ENCODE assay signal across 7 mouse cellular contexts in genomic region chr14:25479841-25480252, GRCm38 (mm10). TPM values are rescaled to one million over a fixed set of nuclear protein-coding genes. Genes with fewer than 3 reads are reported as not detected.
DNase-seq lines count a peak whose midpoint lies in the region; ATAC-seq and TF ChIP-seq lines count a peak whose summit lies in the region.

No protein-coding gene starts in this region.

- H3K27ac ChIP-seq in heart, embryonic 12.5 days (ENCODE audit: poor library complexity, severe bottlenecking), result peak overlapping the region; percentile 89
- H3K27ac ChIP-seq in liver, embryonic 14.5 days, result peak overlapping the region; percentile 77
- H3K27ac ChIP-seq in stomach, postnatal 0 days (replicated peaks), result peak overlapping the region; percentile 89

- no peak overlapping the region for H3K4me3 ChIP-seq in heart, embryonic 12.5 days
- peak overlapping the region in 1 of 2 experiments; percentile 1; a peak in 1 of 4 replicates for H3K4me3 ChIP-seq in liver, embryonic 14.5 days (ENCODE audit: insufficient read depth in 1 of 2, low read depth in 2 of 2, low read length in 2 of 2)
- no peak overlapping the region for H3K4me3 ChIP-seq in stomach, postnatal 0 days (ENCODE audit: low read depth, low read length)

- peak overlapping the region; percentile 15 for H3K9ac ChIP-seq in heart, embryonic 12.5 days
- H3K9ac ChIP-seq in liver, embryonic 14.5 days (replicated peaks), result no peak overlapping the region; the same call in 1 of the 2 replicates
- H3K9ac ChIP-seq in stomach, postnatal 0 days (ENCODE audit: low read length), result 0 out of 2 replicates have a peak overlapping the region, but pooled peaks have one; percentile 13

- H3K4me2 ChIP-seq in heart, embryonic 12.5 days, result no peak overlapping the region
- peak overlapping the region; percentile 77 for H3K4me2 ChIP-seq in liver, embryonic 14.5 days (ENCODE audit: low read depth)
- H3K4me2 ChIP-seq in stomach, postnatal 0 days (replicated peaks; ENCODE audit: low read depth), result 0 out of 2 replicates have a peak overlapping the region, but pooled peaks have one; percentile 14

- no peaks in the 10 kb centered on the region for H3K27me3 ChIP-seq in heart, embryonic 12.5 days (replicated peaks)
- H3K27me3 ChIP-seq in liver, embryonic 14.5 days (ENCODE audit: control insufficient read depth, insufficient read depth, low read length), result no peaks in the 10 kb centered on the region
- H3K27me3 ChIP-seq in stomach, postnatal 0 days (ENCODE audit: control insufficient read depth, insufficient read depth, low read length), result no peaks in the 10 kb centered on the region

- DNase-seq in urinary bladder, postnatal 14 days (ENCODE audit: low spot score), result peak; percentile 44
- DNase-seq in urinary bladder, adult 18-20 months (ENCODE audit: low spot score in 2 of 2), result no peak
- DNase-seq in liver, embryonic 14.5 days (ENCODE audit: low read depth in 3 of 3, low spot score in 3 of 3), result peak; percentile 43 to 67 (median 52)
- no peak for DNase-seq in stomach, postnatal 0 days (ENCODE audit: low spot score)
- DNase-seq in layer of hippocampus, postnatal 10 days (ENCODE audit: low spot score in 2 of 2), result no peak
- DNase-seq in gastrocnemius, postnatal 10 days, result no peak

- peak; percentile 38; the same call in 1 of the 2 replicates for ATAC-seq in heart, embryonic 12.5 days (ENCODE audit: insufficient number of reproducible peaks, low FRiP score)
- peak; percentile 84 for ATAC-seq in liver, embryonic 14.5 days (ENCODE audit: insufficient read depth)
- 0 out of 2 replicates have a peak, but pooled peaks have one; percentile 6 for ATAC-seq in stomach, postnatal 0 days (ENCODE audit: low FRiP score, low TSS enrichment)

- no peak for TF ChIP-seq EP300 in liver, embryonic 14.5 days (IDR thresholded peaks at IDR 0.05; ENCODE audit: low read depth)
- TF ChIP-seq EP300 in stomach, postnatal 0 days (optimal IDR thresholded peaks at IDR 0.05), result no peak

- no peak for TF ChIP-seq CTCF in liver, embryonic 14.5 days (IDR thresholded peaks at IDR 0.05; ENCODE audit: low read depth)
- no peak for TF ChIP-seq CTCF in stomach, postnatal 0 days (IDR thresholded peaks at IDR 0.05; ENCODE audit: low read depth)

- 0 out of 2 replicates have a peak, but pooled peaks cover 4% of the 10 kb centered on the region for H3K36me3 ChIP-seq in heart, embryonic 12.5 days
- no peaks in the 10 kb centered on the region for H3K36me3 ChIP-seq in liver, embryonic 14.5 days (replicated peaks; ENCODE audit: control insufficient read depth, insufficient read depth, low read depth)
- peaks cover 2% of the 10 kb centered on the region; the same call in 1 of the 2 replicates for H3K36me3 ChIP-seq in stomach, postnatal 0 days (ENCODE audit: control insufficient read depth, insufficient read depth, low read length)

- H3K4me1 ChIP-seq in heart, embryonic 12.5 days (replicated peaks), result peaks cover 98% of the 10 kb centered on the region
- peaks cover 28 to 54% of the 10 kb centered on the region in 2 experiments for H3K4me1 ChIP-seq in liver, embryonic 14.5 days (replicated peaks; ENCODE audit: control insufficient read depth in 2 of 2, insufficient read depth in 2 of 2, low read length in 1 of 2)
- peaks cover 23% of the 10 kb centered on the region for H3K4me1 ChIP-seq in stomach, postnatal 0 days (replicated peaks; ENCODE audit: control insufficient read depth, insufficient read depth)

- no peaks in the 10 kb centered on the region for H3K9me3 ChIP-seq in heart, embryonic 12.5 days (replicated peaks)
- no peaks in the 10 kb centered on the region for H3K9me3 ChIP-seq in liver, embryonic 14.5 days (ENCODE audit: control insufficient read depth, low read length)
- no peaks in the 10 kb centered on the region for H3K9me3 ChIP-seq in stomach, postnatal 0 days (ENCODE audit: control insufficient read depth, low read length)

- WGBS in heart, embryonic 12.5 days, result 40% methylated on average over 3 of the region's 3 CpGs
- 2% methylated on average over 3 of the region's 3 CpGs for WGBS in liver, embryonic 14.5 days (ENCODE audit: insufficient replicate concordance)
- 50% methylated on average over 3 of the region's 3 CpGs for WGBS in stomach, postnatal 0 days

RNA-seq across cellular contexts. Expression of gene Zmiz1, which starts 20.9 kb away (rescaled TPM):
- polyA plus RNA-seq in heart, embryonic 12.5 days (2016; fragmentation: Nextera tagmentation; extraction: Ambion mirVana), result 34.2 and 41.4 TPM in 2 replicates
- polyA plus RNA-seq in liver, embryonic 14.5 days (2012; rRNA removed), result 3.4 and 3.6 TPM in 2 replicates
- polyA plus RNA-seq in liver, embryonic 14.5 days (2014; fragmentation: Nextera tagmentation; extraction: Ambion mirVana), result 4.0 and 4.6 TPM in 2 replicates
- polyA plus RNA-seq in stomach, postnatal 0 days (2015; fragmentation: Nextera tagmentation; extraction: Ambion mirVana), result 13.0 and 13.8 TPM in 2 replicates
- total RNA-seq in layer of hippocampus, postnatal 10 days (2021), result 100 to 1,000 TPM; 115 to 128 TPM
- total RNA-seq in gastrocnemius, postnatal 10 days (2021), result 10 to 100 TPM; 31.6 to 43.8 TPM

Comparison
In these comparisons a context has a peak if more than half of its experiments do, and no peak if none do; other contexts are left out.
1. DNase-seq: peak in urinary bladder, postnatal 14 days (single experiment) and liver, embryonic 14.5 days (3 of 3); none in urinary bladder, adult 18-20 months (0 of 2), stomach, postnatal 0 days (single experiment), layer of hippocampus, postnatal 10 days (0 of 2) and gastrocnemius, postnatal 10 days (single experiment).
2. ATAC-seq: peak in every context shown above with its lines; median percentile 84 in liver, embryonic 14.5 days; 38 in heart, embryonic 12.5 days; 6 in stomach, postnatal 0 days.
3. Peak in every context shown above with its lines, with median percentiles within 50 percentile points of each other: H3K27ac ChIP-seq.